Mouse (Mus musculus) gastrocnemius, adult 8-10 months (tissue): ENCODE results near the gene Cfap77. TPM values are rescaled to one million over a fixed set of nuclear protein-coding genes. Genes with fewer than 3 reads are reported as not detected.

ENCODE experiments used
- DNase-seq, 2 experiments: peaks; one replicate each; pipeline ENCODE4 v3.0.0; 2022; ENCODE audit warnings: low spot score in 2 of 2
- total RNA-seq, 4 experiments: library from RNA; stranded (reverse); gene quantifications; 2 replicates each; pipeline ENCODE4 v1.2.4; 2022

Cfap77 gene
- total RNA-seq, 4 experiments from 2014 or later, result not detected

- no peak for DNase-seq
Measured at GRCm38 (mm10) chr2:28997161-28997834, 57.6 kb downstream of the Cfap77 start.

DNA sequence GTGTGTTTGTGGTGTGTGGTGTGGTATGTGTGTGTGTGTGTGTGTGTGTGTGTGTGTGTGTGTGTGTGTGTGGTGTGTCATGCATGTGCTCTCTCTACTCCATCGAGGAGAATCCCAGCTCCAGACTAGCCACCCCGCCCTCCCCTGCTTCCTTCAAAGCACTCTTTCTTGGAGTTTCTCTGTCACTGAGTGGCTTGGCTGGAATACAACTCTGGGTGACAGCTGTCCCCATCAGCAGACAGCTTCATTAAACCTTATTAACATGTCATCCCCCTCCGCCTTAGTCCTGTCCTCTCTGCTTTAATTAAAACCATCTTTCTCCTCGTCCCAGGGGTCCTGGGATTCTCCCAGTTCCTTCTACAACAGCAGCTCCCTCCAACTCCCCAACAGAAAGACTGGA is 59.4 kb downstream of the Cfap77 start:
- DNase-seq, result no peak

- DNase-seq, result no peak
Measured at GRCm38 (mm10) chr2:28994014-28994413, 60.9 kb downstream of the Cfap77 start.

DNA sequence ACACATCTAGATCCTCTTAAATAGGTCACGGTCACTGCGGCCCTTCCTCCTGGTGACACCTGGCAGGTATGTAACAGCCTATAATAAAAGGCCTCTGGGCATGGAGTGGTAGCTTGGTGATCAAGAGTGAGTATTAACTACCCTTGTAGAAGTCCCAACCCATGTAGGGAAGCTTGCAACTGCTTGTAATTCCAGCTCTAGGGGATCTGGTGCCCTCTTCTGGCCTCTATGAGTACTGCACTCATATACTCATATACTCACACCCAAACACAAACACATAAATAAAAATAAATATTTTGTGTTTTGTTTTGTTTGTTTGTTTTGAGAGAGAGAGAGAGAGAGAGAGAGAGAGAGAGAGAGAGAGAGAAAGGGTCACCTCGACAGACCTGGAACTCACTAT is 66.1 kb downstream of the Cfap77 start:
- DNase-seq, result no peak

DNA sequence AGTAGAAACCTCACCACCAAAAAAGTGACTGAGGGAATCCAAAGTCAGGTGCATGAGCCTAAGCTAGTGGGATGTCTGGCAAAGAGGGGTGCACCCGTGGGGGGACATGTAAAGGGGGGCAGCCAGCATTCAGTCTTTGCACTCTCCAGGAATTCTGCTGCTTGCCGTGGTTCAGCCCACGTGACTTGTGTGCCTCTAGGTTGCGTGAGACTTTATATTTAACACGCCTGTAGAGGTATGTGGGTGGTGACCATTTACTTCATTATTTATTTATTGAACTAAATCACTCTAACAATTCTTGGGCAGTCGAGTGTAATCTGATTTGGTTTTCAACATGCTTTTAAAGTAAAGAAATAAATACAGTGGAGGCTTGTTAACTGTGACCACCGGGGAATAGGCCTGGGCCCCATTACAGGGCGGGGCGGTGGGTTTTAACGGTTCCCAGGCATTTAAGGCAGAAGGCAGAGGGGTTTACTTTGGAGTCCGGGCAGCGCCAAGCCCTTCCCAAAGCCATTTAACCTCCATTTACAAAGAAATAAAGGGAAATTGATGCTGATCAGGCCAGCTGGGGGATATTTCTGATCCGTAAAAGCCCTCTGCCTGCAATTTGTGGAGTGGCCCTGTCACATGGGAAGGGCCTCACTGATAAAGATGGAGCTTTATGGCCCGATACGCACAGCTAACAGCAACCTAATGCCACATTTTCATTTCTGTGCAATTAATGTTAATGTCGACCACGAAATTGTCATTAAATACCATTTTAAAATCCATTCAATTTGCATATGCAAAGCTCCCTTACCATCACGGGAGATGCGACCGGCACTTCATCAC is 74.6 kb downstream of the Cfap77 start:
- DNase-seq, result no peak

- no peak for DNase-seq
Measured at GRCm38 (mm10) chr2:28978461-28978860, 76.4 kb downstream of the Cfap77 start.

DNA sequence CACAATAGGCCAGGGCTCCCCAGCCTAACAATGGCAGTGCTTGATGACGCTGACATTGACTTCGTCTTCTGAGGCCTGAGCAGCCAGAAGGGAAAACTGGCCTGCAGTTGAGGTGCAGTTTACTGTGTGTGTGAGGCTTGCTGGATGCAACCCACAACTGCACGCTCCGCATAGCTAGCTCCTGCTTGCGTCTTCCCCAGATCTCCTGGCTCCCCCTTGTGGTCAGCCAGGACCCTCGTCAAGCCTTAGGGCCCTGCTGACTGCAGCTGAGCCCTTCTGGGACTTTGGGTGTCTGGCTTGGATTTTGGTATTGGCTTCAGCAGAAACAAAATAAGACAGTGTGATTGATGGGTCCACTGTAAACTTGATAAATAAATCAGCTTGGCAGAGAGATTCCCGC is 78.2 kb downstream of the Cfap77 start:
- peak; percentile 13 to 22 for DNase-seq

GRCm38 (mm10) chr2:28975604-28976003 is 79.3 kb downstream of the Cfap77 start:
- DNase-seq, result no peak

DNA sequence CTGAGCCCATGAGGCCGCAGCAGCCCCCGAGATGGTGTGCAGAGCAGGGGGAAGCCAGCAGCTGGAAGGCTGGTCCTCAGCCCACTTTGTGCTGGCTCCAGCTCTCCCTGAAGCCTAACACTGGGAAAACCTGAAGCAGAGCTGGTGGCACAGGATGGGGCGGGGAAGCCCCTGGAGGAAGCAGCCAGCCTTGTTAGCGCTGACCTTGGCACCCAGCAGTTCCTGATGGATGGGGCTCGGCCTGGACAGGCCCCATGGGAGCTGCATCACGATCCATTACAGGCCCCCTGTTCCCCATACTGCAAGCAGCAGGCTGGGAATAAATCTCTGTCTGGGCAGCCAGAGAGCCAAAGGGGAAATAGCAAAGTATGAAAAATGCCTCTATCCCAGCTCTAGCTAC is 80.3 kb downstream of the Cfap77 start:
- DNase-seq, result no peak

DNA sequence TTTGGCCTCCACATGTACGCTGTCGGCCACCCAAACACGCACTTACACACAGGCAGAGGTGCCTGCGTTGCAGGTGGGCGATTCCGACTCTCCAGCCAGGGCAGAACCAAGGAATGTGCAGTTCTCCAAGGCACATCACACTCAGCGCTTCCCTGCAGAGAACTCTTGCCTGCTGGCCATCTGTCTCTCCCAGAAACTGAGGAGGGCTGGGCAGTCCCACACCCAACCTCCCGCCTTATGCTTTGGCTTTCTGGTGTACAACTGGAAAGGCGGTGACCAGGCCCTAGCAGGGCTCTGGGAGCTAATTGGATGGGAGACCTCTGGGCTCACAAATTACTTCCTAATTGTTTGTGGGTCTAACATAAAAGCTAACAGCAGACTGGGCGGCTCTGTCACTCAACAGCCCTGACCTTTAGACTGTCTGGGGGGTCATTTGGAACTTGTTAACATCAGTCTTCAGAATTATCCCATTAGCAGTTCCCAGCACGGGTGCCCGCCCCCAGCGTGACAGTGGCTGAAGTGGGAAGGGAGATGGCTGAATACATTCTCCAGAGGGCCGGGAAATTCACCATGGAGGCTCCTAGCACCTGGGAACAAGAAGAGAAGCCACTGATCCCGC is 80.9 kb downstream of the Cfap77 start:
- no peak for DNase-seq

- no peak for DNase-seq
Measured at GRCm38 (mm10) chr2:28970424-28970823, 84.4 kb downstream of the Cfap77 start.

DNA sequence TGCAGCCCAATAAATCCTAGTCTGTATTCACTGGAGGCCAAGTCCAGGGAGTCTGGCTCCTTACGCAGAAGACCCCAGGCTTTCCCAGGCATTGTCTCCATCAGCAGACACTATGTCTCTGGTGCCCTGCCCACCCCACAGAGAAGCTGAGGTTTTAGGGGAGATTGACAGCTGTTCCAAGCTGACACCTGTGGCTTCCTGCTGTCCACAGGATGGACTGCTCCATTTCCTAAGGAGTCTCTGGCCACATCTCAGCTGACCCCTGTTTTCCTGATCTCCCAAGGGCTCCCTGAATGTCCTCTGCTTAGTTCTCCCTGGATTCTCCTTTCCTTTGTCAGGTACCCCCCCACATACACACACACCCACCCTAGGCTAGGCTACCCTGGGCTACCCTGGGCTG is 86.6 kb downstream of the Cfap77 start:
- no peak for DNase-seq

DNA sequence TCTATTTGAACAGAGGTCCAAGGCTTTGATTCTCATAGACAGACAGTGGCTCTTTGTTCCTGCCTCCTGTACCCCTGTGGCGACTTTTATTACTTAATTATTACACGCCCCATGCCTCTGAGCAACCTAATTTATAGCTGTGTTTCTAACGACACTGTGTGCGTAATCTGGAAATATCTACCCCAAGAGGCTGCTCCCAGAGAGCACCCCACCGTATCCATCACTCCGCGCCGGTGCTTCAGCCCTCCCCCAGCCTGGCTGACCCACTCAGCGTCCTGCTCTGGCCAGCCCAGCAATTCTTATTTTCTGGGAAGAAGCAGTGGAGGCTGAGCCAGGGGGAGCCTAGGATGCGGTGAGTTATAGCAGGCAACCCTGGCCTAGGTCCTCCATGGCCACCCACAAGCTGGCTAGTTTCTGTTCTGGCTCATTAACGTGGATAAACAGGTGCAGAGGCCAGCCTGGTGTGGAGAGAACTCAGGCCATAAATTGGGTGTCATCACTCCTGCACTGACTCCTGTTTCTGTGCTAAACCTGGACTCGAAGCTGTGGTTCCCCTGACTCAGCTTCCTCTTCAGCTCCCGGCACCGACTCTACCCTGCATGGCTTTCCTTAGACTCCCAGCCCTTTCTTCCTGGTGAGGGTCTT is 88.6 kb downstream of the Cfap77 start:
- peak in 1 of 2 experiments; percentile 10 for DNase-seq

DNA sequence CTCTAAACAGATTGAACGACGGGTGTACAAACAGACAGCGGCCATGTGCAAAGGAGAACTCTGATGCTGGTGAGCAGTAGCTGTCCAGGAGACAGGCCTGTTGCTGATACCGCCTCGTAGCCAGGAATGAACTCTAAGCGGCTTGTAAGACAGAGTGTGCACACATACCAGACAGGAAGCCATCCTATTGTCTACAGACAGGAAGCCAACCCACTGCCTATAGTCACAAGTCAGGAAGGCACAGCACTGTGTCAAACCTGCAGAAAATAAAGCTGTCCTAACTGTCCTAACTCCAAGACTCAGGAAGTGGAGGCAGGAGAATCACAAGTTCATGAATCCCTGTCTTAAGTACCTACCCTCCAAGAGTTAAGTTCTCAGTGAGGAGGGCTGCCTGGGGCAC is 91.3 kb downstream of the Cfap77 start:
- DNase-seq, result no peak

DNA sequence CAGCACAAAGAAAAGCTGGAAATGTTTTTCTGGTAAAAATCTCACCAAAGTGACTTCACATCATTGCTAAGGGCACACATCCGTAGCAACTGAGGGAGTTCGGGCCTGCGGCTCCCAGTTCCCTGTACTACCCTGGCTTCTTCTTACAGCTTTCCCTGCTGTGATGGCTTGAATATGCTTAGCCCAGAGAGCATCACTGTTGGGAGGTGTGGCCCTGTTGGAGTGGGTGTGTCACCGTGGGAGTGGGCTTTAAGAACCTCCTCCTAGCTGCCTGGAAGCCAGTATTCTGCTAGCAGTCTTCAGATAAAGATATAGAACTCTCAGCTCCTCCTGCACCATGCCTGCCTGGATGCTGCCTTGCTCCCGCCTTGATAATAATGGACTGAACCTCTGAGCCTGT is 93.2 kb downstream of the Cfap77 start:
- no peak for DNase-seq

- DNase-seq, result no peak
Measured at GRCm38 (mm10) chr2:28961024-28961585, 93.8 kb downstream of the Cfap77 start.

GRCm38 (mm10) chr2:28956874-28957273 is 98.0 kb downstream of the Cfap77 start:
- no peak for DNase-seq

GRCm38 (mm10) chr2:28954595-28954994 is 100.3 kb downstream of the Cfap77 start:
- DNase-seq, result no peak

GRCm38 (mm10) chr2:28952981-28953380 is 101.9 kb downstream of the Cfap77 start:
- DNase-seq, result no peak

DNA sequence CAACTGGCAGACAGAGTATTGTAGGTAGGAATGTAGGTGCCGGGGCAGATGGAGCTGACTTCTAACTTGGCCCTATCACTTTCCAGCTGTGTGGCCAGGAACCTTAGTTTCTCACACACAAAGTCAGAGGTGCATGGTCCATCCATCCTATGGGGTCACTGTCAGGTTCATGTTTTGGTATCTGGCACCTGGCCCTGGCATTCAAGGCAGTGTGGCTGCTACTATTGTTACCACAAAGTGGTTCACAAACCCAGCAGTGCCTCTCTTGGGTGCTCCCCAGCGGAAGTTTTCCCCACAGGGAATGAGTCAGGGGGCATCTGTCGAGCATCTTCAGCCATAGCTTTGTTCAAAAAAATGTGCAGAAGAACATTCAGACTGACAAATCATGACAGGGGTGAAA is 108.6 kb downstream of the Cfap77 start:
- DNase-seq, result no peak

GRCm38 (mm10) chr2:28945388-28945787 is 109.5 kb downstream of the Cfap77 start:
- DNase-seq, result no peak
